Mouse (Mus musculus): ENCODE measurements around the gene Ppox.
"Not testable (repeated sequence)": the region's sequence is repeated elsewhere in the genome, so short reads cannot be mapped to it uniquely, and the experiment has no call there.

Gene Ppox

DNA sequence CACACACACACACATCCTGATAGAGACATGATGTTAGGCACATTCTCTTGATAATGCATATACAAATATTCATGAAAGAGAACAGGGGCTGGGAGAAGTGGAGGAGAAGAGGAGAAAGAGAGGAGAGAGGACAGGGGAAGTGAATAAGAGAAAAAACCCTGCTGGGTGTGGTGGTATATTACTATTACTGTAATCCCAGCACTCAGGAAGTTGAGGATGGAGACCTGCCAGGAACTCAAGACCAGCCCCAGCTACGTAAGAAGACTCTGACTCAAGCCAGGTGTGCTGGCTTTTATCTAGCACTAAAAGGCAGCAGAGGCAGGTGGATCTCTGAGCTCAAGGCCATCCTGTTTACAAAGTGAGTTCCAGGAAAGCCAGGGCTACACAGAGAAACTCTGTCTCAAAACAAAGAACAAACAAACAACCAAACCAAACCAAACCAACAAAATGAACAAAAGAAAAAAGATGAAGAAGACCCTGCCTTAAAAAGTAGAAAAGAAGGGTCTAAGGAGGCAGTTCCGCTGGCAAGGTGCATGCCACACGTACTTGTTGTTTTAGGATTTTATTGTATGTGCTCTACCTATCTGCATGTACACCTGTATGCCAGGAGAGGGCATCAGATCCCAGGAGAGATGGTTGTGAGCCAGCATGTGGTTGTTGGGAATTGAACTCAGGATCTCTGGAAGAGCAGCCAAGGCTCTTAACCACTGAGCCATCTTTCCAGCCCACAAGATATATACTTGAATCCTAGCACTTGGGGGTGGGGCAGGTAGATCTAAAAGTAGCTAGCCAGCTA, 17.1 kb downstream of the Ppox start:
- DNase-seq = no peak

DNA sequence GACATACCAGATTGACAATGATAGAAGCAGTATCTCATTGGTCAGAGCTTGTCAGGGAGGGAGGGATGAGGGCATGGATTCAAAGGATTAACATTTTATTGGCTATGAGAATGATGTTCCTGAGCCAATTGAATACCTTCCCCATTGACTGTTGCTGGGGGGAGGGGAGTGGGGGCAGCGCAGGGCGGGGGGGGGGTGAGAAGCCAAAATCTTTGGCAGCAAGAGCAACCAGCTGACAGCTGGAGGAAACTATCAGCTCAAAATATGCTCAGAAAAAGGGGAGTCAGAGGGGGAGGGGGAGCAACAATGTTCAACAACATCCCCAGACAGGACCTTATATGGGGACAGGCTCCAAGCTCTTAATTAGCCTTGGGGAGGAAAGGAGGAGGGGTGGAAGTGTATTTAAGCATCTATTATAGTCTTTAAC, 17.8 kb downstream of the Ppox start:
- DNase-seq = no peak

DNA sequence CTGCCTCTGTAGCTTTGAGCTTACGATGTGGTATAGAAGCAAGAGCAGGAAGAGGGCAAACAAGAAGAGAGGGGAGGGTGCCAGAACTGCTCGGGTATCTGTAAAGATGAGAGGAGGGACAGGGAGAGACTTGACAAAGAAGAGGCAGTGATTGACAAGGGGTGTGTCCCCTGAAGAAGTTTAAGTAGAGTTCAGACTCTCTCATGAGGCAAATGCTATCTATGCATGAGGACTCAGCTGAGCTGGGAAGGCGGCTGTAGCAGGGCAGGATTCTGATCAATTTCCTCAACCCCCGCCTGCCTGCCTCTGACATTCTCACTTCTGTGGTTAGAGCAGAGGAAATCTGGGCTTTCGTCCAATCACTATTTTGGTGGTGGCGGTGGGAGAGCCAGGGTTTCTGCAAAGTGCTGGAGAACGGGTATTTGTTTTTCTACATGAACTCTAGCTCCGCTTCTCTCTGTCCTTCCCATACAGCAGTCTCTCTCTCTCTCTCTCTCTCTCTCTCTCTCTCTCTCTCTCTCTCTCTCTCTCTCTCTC, 18.3 kb downstream of the Ppox start:
- no peak for DNase-seq

GRCm38 (mm10) chr1:171260316-171260715, 20.7 kb downstream of the Ppox start:
- DNase-seq = no peak

DNA sequence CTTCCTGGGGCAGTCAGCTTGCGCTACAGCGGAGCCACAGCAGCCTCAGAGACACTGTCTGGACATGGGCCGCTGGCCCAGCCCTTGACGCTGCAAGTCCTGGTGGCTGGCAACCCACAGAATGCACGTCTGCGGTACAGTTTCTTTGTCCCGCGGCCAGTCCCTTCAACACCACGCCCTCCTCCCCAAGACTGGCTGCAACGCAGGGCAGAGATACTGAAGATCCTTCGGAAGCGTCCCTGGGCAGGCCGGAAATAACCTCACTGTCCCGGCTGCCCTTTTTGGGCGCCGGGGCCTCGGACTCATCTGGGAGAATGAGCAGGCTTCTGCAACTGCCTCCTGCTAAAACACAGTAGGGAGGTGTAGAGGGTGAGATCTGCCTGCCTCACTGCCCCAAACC, 22.1 kb downstream of the Ppox start:
- no peak for DNase-seq

DNA sequence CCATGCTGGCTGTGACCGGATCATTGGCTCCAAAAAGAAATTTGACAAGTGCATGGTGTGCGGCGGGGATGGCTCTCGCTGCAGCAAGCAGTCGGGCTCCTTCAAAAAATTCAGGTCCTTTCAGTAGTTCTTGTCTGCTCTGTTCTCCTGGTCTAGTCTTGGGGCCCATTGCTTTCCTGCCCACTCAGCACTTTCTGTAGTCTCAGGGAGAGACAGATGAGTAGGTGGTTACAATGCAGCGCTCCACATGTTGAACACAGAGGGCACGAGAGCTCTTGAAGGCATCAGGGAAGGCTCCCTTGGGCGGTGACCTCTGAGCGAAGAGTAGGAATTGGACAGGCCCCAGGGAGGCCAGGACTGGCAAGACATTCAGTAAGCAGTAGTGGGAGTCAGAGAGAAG, 23.2 kb downstream of the Ppox start:
- DNase-seq = no peak

DNA sequence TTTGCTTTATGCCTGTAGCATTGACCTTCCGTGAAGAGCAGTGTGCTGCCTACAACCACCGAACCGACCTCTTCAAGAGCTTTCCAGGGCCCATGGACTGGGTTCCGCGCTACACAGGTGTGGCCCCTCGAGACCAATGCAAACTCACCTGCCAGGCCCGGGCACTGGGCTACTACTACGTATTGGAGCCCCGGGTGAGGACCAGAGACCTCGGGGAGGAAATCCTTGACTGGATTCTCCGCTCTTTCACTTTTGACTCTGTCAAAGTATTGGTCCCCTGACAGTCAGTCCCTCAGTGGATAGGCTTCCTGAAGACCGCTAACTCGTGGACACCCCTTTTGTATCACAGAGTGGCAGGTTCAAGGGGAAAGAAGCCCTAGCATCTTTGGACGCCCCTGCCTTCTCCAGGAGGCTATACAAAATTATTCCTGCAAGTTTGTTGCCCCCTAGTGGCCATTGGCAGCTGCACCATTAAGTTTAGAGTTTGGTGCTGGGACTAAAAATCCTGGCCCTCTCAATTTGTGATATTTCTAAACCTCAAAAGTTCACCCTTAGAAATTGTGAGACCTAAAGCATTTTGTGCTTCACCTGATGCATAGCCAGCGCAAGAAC, 23.9 kb downstream of the Ppox start:
- no peak for DNase-seq

DNA sequence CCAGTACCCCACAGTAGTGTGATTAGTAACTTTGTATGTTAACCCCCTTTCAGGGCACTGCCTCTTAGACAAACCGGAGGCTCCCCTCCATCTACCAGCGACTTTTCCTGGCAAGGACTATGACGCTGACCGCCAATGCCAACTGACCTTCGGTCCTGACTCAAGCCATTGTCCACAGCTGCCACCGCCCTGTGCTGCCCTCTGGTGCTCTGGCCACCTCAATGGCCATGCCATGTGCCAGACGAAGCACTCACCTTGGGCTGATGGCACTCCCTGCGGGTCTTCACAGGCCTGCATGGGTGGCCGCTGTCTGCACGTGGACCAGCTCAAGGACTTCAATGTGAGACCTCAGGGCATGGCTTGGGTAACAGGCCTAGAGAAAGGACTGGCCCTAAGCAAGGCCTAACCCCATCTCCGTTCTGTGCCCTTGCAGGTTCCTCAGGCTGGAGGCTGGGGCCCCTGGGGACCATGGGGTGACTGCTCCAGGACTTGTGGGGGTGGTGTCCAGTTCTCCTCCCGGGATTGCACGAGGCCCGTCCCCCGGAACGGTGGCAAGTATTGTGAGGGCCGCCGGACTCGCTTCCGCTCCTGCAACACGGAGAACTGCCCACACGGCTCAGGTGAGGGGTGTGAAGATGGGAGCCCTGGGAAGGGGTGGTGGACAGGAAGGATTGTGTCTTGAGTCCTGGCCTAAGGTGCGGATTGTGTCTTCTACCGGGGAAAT, 24.7 kb downstream of the Ppox start:
- DNase-seq = no peak

DNA sequence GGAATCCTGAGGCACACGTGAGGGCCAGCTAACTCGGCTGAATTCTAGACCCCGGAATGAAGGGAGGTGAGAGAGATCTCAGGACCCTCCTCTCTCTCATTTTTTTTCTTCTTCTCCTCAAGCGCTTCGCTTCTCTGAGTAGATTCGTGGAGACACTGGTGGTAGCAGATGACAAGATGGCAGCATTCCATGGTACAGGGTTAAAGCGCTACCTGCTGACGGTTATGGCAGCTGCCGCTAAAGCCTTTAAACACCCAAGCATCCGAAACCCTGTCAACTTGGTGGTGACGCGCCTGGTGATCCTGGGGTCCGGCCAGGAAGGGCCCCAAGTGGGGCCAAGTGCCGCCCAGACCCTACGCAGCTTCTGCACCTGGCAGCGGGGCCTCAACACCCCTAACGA, 28.6 kb downstream of the Ppox start:
- DNase-seq = no peak

GRCm38 (mm10) chr1:171251594-171252324, 29.2 kb downstream of the Ppox start:
- DNase-seq = no peak

DNA sequence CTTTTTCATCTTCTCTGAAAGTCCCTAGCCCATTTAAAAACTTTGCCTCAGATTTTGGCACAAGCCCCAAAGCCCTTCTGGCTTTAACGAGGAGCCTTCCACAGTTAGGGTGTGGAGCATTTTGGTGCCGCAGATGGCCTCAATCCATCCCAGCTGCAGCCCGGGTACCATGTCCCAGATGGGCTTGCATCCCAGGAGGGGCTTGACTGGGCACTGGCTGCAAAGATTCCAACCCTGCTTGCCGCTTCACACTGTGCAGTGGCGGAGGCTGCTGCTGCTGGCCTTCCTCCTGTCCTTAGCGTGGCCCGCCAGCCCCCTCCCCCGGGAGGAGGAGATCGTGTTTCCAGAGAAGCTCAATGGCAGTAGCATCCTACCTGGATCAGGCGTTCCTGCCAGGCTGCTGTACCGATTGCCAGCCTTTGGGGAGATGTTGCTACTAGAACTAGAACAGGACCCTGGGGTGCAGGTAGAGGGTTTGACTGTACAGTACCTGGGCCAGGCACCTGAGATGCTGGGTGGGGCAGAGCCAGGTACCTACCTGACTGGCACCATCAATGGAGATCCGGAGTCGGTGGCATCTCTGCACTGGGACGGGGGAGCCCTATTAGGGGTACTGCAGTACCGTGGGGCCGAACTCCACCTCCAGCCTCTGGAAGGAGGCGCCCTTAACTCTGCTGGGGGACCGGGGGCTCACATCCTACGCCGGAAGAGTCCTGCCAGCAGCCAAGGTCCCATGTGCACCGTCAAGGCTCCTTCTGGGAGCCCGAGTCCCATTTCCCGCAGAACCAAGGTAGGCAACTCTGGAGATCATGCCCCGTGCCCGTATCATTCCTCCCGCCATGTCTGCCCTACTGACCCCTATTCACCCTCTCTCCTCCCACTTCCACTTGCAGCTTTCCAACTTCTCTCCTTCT, 30.0 kb downstream of the Ppox start, which contains the start of gene Ndufs2:
Gene Ndufs2, minus strand, starts transcription at position 709 of the 914 bp plus-strand sequence.
- DNase-seq = no peak

GRCm38 (mm10) chr1:171249913-171250600, 30.9 kb downstream of the Ppox start, which contains the start of gene Adamts4:
Gene Adamts4, plus strand, starts transcription at chr1:171250421.
- no peak for DNase-seq

DNA sequence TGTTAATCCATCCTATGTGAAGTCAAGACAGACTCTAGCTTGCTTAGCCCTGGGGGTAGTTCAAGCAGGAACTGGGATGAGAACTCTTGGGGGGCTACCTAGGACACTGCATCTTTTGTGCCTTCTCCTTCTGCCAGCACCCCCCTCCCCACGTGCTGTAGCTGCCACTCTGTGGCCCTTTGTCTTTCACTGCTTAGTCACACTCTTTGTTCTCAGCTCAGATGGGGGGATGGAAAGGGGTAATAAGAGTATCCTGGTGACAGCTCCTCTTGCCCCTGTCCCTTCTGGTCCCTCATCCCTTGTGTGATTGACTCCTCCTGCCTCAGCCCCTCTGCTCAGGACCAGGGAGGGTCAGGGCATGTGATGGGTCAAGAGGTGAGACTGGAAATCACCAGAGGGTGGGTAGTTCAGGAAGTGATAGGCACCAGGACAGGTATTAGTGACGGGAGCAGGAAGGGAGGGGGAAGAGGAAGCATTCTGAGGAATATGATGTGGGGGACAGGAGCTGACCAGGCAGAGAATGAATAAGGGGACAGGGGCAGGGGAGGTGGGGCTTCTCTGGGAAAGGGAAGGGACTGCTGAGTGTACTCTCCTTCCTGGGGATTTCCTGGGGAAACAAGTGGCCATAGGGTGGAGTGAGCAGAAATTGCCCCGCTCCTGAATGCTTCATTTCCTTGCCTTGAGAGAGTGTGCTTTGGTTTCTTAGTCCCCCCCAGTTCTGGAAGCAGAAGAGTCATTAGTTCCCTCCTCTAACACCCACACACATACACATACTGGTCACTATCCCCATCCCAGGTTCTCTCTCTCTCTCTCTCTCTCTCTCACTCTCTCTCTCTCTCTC, 32.4 kb downstream of the Ppox start:
- DNase-seq = no peak

DNA sequence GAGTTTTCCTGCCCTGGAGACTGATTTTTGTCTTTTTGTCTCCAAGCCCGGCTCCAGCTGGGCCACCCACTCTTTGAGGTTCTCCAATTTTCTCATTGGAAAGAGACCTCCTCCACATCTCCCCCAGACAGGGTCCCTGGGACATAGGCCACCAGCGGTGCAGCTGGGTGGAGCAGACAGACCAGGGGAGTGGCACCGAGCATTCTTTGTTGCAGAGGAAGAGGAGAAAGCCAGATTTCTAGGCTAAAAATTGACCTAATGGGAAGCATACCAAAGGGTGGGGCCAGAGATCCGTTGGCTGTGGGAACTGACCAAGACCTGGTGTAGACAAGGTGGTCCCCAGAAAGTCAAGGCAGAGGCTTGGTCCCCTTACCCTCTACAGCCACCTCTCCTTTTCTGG, 33.1 kb downstream of the Ppox start:
- no peak for DNase-seq

- DNase-seq = no peak
Measured at GRCm38 (mm10) chr1:171247453-171247841, 33.5 kb downstream of the Ppox start.

GRCm38 (mm10) chr1:171246709-171247452, 34.1 kb downstream of the Ppox start:
- DNase-seq = peak; percentile 95

GRCm38 (mm10) chr1:171245353-171245752, 35.6 kb downstream of the Ppox start:
- DNase-seq = no peak

GRCm38 (mm10) chr1:171241952-171242351, 39.0 kb downstream of the Ppox start:
- not testable (repeated sequence) for DNase-seq

- DNase-seq = no peak
Measured at GRCm38 (mm10) chr1:171240911-171241310, 40.1 kb downstream of the Ppox start.
